Mouse (Mus musculus) spleen, adult 18-20 months (tissue): ENCODE data around the gene 9130213A22Rik.
A peak's percentile ranks its signal among the peaks of the same experiment; 100 is the strongest.

ENCODE experiments used
- DNase-seq, 2 experiments: peaks; one replicate each; pipeline ENCODE4 v3.0.0; 2022; ENCODE audit warnings: mixed read lengths in 2 of 2

The 9130213A22Rik gene

DNA sequence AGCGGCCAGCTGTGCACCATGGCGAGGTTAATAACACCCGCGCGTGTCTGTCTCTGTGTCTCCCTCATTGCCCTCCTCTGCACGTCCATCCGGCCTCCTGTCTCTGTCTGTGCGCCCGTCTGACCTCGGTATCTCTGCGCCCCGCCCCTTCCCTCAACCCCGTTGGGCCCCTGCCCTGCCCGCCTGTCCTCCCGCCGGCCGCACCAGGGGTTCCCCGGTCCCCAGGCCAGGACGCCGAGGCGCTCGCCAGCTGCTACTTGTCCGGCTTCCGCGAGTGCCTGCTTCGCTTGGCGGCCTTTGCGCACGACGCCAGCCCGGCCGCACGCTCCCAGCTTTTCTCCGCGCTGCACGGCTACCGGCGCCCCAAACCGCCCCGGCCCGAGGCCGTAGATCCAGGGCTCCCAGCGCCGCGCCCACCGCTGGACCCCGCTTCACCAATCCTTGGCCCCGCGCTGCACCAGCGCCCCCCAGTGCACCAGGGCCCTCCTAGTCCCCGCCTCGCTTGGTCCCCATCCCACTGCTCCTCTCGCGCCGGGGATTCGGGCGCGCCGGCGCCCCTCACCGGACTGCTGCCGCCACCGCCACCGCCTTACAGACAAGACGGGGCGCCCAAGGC, at the start of gene 9130213A22Rik:
Gene 9130213A22Rik (minus strand): TSS at position 254 of the 616 bp plus-strand sequence.
- DNase-seq, result peak; percentile 77 to 85

DNA sequence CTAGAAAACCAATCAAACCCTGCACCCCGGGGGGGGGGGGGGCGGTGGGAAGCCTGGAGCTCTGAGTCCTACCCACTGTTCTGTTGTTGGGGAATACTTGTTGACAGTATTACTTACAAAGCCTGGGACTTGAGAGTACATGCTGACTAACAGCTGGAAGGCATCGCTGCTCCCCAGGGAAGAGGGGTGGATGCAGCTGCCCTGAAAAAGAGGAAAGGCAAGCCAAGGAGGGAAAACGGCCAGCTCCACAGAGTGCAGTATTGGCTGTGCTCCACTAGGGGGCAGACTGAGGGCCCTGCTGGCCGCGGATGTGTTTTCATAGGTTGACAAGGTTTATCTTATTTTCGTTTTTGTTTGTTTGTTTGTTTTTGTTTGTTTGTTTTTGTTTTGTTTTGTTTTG, 49.2 kb upstream of the 9130213A22Rik start:
- peak in 1 of 2 experiments; percentile 34 for DNase-seq

DNA sequence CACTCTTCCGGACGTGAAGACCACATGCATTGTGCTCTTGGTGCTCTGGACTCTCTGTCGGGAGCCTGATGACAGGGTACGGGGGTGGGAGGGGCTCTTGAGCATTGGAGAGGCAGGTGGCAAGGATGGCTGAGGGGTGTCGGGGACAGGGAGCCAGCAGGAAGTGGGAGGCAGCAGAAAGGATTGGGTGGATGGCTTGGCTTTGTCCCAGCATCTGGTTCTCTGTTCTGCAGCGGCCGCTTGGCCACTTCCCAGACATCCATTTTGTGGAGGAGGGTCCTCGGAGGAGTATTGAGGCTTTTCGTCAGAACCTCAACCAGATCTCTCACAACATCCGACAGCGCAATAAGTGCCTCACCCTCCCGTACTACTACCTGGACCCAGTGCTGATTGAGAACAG, 46.9 kb upstream of the 9130213A22Rik start:
- DNase-seq, result no peak

DNA sequence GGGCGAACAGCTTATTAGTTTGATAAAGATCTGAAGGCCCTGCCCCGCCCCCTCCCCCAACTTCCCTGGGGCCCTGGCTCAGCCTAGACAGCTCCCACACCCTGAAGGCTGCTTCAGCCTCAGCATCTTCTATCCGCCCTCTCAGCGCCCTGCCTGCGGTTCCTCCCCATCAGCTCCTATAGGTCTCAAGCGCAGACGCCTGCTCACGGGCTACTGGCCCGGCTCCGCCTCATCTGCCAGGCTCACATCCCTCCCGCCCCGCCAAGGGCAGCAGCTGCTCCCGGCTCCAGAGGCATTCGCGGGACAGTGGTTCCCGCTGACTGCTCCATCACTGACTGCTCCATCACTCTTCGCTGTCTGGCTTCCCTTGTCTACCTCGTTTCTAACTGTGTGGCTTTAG, 34.4 kb upstream of the 9130213A22Rik start, which contains the start of gene Alox12b:
Gene Alox12b (plus strand): TSS at position 190 of the 400 bp plus-strand sequence.
- DNase-seq, result no peak

DNA sequence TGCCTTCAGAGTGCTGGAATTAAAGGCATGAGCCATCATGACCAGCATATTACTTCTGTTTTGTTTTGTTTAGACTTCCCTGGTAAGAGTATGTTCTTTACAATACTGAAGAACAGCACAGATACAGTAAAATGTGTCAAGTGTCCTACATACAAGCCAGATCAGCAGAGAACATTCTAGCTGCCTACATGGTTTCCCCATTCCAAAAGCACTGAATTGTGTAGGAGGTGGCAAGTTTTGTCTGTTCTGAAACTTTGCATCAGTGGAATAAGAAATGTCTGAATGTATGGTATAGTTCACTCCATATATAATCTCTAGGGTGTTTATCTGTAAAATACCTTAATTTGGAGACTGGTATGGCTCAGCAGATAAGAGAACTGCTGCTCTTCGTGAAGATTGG, 33.0 kb upstream of the 9130213A22Rik start:
- no peak for DNase-seq

DNA sequence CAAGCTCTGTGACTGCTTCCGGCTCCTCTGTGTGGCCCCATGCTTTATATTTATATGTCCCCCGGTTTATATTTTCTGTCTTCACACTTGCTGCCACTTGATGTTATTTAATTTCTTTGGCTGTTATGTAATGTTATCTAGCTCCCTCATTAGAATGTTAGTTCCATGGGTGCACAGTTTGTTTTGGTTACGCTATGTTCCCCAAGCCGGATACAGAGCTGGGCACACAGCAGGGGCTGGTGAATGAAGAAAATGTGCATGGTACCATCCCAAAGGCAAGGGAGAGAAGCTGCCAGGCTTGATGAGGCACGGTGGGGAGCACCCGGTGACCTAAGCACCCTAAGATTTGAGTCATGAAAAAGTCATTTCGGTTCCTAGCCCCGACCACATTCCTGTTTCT, 31.4 kb upstream of the 9130213A22Rik start:
- DNase-seq, result no peak

DNA sequence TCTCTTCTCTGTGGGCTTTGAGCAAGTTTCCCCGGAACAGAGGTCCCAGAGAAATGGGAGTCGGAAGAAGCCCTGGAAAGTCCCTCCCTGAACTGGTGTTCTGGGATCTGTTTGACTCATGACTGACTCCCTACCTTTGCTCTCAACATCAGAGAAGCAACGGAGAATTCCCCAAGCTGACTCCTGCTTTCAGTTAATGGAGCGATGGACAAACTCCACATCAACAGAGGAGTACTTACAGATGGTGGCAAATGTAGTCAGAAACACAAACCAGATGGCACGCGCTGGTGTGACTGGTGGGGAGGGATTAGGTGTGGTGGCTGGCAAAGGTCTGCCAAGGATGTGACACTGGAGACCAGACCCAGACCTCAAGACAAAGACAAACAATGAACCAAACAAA, 28.6 kb upstream of the 9130213A22Rik start:
- DNase-seq, result no peak

DNA sequence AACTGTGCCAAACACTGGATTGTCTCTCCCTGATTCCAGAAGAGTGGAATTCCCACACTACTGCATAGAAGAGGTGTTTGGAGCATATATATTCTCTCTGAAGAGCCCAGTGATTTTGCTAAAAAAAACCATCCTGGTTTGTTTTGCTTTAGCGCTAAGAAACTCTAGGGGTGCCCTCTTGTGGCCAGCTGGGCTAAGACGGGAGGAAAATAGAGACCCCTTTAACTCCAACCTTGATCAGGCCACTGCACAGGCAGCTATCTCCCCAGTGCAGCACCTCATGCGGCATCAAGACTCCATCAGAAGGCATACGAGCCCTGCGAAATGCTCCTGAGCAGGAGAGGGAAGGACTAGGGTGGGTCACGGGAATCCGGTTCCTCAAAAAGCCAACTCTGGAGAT, 28.1 kb upstream of the 9130213A22Rik start:
- peak; percentile 25 to 68 for DNase-seq

DNA sequence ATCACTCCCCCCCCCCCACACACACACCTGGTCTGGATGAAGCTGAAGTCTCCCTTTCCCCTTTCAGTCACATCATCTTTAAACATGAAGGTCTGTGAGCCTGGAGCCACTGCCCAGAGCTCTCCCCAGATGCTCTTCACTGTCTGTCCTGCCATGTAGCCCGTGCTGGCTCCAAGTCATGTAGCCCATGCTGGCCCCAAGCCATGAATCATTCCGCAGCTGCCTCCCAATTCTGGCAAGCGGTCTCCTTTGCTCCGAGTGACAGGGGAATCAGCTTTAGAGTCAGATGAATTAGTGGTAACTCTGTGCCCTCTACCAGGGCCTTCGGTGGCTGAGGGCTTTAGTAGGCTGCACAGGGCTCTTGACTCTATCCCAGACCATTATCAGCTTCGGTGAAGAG, 27.3 kb upstream of the 9130213A22Rik start:
- no peak for DNase-seq

DNA sequence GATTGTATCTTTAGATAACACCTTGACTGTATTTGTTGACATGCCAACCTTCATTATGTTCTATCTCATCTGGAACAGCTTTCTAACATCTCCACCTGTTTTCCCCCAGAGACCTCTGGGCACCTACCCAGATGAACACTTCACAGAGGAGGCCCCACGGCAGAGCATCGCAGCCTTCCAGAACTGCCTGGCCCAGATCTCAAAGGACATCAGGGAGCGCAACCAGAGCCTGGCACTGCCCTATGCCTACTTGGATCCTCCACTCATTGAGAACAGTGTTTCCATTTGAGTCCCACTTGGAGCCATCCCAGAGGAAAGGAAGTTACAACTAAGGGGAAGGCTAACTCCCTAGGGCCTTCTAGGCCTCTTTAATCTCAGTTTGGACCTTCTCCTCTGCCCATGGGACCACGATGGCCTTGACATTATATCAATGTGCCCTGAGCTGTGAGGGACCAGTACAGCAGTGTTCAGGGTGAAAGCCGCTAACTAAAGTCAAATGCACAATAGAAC, 26.1 kb upstream of the 9130213A22Rik start:
- DNase-seq, result no peak

DNA sequence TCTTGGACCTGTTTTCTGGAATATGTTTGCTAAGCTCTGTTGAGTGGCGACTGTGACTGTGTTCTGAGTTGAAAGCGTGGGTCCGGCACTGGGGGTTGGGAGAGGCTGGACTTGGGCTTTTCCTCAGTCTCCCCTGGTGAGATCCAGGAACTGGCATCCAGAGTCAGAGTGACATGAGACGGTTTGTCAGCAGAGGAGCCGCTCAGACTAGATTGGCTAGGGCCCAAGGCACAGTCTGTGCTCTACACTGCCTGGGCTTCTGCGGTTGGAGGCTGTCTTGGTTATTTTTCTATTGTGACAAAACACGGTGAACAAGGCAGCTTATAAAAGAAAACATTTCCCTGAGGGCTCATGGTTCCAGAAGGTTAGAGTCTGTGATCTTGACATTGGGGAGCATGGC, 25.2 kb upstream of the 9130213A22Rik start:
- DNase-seq, result no peak

DNA sequence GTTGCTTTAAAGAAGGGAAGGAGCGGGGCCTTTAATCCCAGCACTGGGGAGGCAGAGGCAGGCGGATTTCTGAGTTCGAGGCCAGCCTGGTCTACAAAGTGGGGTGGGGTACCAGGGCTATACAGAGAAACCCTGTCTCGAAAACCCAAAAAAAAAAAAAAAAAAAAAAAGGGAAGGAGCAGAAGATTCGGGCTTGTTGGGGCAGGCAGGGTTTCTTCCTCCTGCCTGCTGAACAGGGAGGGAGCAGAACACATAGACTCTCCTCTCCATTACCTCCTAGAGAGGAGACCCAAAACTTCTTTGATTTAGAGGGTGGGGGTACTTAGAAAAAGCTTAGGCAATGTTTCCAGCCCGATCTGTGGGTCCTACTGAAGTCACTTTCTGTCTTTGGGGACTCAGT, 13.0 kb upstream of the 9130213A22Rik start:
- DNase-seq, result no peak

DNA sequence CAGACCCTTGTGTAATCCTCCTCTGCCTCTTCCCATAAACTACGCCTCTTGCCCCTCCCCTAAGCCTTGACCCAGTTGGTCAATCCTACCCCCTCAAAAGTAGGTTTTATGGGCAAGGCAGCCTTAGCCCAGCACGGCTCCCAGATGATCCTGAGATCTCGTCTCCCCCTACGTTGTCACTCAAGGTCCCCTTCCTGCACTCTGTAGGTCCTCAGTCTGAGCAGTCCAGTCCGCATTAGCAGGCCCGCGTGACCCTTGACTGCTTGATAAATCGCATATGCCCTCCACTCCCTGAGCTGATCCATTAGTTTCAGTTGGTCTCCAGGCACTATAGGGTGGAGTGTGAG, 12.2 kb upstream of the 9130213A22Rik start:
- DNase-seq, result no peak

DNA sequence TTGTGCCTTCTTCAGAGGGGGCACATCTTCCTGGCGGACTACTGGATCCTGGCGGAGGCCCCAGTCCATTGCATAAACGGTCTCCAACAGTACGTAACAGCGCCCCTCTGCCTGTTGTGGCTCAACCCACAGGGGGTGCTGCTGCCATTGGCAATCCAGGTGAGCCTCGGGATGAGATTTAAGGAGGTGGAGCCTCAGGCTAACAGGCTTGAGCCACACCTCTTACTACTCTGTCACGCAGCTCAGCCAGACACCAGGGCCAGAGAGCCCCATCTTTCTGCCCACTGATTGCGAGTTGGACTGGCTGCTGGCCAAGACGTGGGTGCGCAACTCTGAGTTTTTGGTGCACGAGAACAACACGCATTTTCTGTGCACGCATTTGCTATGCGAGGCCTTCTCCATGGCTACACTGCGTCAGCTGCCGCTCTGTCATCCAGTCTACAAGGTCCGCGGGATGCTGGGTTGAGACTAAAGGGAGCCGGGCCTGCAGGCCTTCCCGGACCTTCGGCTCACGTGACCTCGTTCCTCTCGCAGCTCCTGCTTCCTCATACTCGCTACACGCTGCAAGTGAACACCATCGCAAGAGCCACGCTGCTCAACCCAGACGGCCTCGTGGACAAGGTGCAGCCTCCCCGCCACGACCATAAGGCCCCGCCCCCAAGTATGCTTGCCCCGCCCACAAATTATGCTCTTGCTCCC, 11.7 kb upstream of the 9130213A22Rik start:
- DNase-seq, result peak in 1 of 2 experiments; percentile 42

DNA sequence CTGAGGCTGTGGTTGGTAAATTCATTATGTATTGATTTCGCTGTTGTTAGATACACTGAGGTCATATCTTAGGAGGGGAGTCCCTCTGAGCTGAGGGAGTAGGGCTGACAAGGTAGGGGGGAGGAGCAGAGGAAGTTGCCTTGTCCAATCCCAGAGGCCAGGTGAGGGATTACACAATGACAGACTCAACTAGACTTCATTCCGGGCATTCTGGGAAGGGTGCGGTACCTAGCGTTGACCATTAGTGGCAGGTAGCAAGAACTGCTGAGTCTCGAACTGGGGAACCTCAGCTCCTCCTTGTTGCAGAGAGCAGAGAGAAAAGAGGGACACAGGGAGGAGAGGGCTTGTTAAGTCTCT, 11.2 kb upstream of the 9130213A22Rik start:
- no peak for DNase-seq

DNA sequence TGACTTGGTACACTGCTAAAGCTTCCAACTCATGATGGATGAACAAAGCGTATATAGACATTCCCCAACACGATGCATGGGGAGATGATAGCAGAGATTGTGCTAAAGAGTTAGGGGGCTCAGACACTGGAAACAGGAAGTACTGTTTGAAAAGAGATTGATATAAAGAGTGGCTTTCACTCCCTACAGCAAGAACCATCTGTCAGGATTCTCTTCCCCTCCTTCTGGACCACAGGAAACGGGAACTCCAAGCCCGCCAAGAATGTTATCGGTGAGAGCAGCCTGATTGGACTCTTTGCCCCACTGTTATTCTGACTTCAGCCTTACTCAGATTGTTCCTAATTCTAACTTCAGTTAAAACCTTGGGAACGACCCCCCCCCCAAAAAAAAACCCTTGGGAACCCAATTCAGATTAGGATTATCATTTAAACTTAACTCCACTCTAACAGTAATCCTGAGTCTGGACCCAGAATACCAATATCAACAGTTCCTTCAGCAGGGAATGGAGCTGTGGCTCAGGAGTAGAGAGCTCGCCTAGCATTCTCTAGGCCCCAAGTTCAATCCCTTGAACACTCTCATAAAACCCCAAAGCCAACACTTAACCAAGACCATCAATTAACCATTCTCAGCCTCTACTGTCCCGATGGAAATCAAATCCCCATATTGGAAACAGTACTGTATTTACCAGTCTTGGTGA, 6.2 kb upstream of the 9130213A22Rik start:
- DNase-seq, result no peak

DNA sequence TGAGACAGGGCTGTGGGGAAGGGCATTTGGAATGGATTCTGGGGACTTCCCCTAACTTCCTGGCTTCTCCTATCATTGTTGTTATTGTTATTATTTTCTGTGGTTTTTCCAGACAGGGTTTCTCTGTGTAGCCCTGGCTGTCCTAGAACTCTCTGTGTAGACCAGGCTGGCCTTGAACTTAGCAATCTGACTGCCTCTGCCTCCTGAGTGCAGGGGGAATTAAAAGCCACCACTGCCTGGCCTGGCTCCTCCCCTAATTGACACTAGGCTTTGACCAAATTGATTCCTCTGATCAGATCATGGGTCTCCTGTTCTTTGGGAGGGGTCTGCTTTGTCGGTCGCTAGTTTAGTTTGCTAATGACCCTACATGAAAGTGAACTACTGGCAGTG, 4.3 kb upstream of the 9130213A22Rik start:
- no peak for DNase-seq

DNA sequence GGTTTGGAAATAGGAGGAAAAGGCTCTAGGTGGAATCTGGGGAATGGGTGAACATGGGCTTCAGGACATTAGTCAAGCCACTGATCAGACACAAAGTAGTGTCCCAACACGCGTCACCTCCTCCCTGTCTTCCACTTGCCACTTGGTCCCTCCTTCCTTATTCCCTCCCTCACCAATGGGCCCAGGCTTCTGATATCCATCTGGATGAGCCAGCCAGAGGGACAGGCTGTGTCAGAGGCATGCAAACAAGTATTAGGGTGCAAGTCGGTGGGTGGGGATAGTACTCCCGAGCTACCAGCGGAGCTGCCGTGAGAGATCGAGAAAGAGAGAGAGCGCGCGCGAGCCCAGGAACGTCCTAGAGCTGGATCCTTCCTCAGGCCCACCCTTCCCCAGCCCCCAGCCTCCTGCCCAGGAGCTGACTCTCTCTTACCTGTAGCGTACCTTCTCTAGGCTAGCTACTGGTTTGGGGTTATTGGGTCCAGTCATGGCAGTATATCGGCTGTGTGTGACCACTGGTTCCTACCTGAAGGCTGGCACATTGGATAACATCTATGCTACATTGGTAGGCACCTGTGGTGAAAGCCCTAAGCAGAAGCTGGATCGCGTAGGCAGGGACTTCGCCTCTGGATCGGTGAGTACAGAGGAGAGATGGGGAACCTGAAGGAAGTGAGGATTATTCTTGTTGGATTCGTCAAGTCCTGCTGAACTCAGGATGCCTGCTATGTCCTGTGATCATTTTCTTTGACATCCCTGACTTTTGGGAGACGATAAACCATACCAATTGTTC, 3.7 kb upstream of the 9130213A22Rik start:
- peak in 1 of 2 experiments; percentile 34 for DNase-seq

DNA sequence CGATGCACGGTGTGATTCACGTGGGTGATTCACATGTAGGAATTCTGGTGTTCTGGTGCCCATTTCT, 3.3 kb upstream of the 9130213A22Rik start, which contains the start of gene Aloxe3:
Gene Aloxe3 (plus strand): TSS at position 45 of the 67 bp plus-strand sequence.
- no peak for DNase-seq

DNA sequence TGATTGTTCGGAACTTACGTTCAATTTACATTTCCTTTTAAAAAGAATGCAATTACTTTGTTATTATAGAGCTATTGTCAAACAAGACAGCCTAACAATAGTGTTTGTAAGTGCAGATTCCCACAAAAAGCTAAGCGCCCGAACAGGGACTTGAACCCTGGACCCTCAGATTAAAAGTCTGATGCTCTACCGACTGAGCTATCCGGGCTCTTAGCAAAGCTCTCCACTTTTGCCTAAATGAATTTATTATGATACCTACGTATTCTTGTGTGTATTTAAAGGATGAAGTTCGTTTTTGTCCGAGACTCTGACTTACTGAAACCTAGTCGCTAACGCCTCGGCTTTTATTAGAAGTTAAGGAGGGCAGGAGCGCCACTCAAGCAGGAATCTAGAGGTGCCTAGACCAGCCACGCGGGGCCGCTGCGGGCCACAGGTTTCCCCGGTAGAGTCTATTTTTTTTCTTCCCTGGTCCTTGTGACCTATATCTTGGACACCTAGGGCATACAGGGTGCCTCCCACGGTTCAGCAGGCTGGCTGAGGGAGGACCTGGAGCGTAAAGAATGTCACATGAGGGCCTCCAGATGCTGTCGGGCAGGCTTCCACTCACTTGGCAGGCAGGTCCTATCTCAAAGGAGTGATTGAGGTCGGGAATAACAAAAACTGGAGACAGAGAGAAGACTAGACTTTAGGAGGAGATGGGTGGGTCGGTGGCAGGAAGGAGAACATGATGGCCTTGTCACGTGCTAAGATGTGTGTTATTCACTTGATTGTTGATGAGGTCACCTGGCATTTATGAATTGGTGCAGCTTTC, 2.9 kb upstream of the 9130213A22Rik start:
- DNase-seq, result peak; percentile 71 to 75

DNA sequence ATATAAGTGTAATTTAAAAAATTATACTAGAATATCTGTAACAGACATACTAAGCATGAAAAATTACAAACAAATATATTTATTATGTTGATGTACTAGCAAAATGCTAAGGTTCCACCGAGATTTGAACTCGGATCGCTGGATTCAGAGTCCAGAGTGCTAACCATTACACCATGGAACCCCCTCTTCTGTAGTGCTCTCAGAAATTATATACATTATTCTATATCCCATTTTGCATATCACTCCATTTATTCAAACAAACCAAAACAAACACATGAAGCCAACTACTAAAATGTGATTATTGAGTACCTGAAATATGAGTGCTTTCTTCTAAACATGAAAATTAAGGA, 2.1 kb upstream of the 9130213A22Rik start:
- DNase-seq, result peak in 1 of 2 experiments; percentile 62

DNA sequence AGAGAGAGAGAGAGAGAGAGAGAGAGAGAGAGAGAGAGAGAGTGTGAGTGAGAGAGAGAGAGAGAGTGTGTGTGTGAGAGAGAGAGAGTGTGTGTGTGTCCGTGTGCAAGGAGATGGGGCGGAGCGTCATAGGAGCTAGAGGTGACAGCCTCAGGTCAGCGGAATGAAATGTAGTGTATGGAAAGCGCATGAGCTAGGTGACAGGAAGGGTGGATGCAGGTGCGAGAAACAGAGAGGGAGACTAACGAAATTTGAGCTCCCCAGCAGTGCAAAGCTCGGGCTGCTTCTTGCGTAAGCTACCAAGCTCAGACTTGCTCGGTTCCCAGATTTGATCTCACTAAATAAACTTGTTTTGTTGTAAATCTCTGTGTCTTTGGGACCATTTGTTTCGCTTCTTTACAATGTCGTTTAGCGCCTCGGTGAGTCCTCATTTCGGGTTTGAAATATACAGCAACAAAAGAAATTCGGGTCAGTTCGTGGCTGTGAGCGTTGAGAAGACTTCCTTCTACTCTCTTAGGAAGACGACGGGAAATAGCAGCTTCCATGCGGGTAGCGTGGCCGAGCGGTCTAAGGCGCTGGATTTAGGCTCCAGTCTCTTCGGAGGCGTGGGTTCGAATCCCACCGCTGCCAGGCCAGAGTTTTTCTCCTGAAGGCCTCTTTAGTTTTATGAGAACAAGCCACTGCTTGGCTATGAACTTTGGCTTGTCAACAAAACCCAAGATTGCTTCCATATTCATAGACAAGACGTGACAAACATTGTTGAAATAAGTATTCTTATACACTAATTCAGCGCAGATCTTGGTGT, 1.5 kb upstream of the 9130213A22Rik start:
- DNase-seq, result peak; percentile 67 to 79
